Mouse (Mus musculus) gastrocnemius, postnatal 4 days (tissue): ENCODE data around the gene Mrps35. TPM values are rescaled to one million over a fixed set of nuclear protein-coding genes. Genes with fewer than 3 reads are reported as not detected.

ENCODE experiments used
- total RNA-seq, 2 experiments: library from RNA; stranded (reverse); gene quantifications; 2 replicates each; pipeline ENCODE4 v1.2.3; 2021

Mrps35 gene
- total RNA-seq, 2 experiments from 2014 or later: 95.5 to 99.8 TPM

Other genes with a start within 250 kb of the Mrps35 start
- gene Arntl2, start 246.7 kb upstream of the Mrps35 start, total RNA-seq: 1 to 10 TPM; 1.3 to 2.9 TPM
- not detected for gene Smco2, start 192.7 kb upstream of the Mrps35 start, total RNA-seq
- 10 to 100 TPM; 72.1 to 73.6 TPM for gene Ppfibp1, start 154.3 kb upstream of the Mrps35 start, total RNA-seq
- not detected for gene 1700034J05Rik, start 88.3 kb upstream of the Mrps35 start, total RNA-seq
- 1 to 10 TPM; 1.7 to 1.8 TPM for gene Rep15, start 10.2 kb upstream of the Mrps35 start, total RNA-seq
- gene Mansc4, start 44.3 kb downstream of the Mrps35 start, total RNA-seq: under 1 TPM in 1 of 2 experiments, not detected in 1; 0.32 TPM
- gene Klhl42, start 48.6 kb downstream of the Mrps35 start, total RNA-seq: 1 to 10 TPM; 9.4 to 9.7 TPM
- gene Pthlh, start 221.4 kb downstream of the Mrps35 start, total RNA-seq: 1 to 10 TPM; 1.6 to 1.8 TPM